ENCODE assay signal across 10 mouse cellular contexts in the genomic region with DNA sequence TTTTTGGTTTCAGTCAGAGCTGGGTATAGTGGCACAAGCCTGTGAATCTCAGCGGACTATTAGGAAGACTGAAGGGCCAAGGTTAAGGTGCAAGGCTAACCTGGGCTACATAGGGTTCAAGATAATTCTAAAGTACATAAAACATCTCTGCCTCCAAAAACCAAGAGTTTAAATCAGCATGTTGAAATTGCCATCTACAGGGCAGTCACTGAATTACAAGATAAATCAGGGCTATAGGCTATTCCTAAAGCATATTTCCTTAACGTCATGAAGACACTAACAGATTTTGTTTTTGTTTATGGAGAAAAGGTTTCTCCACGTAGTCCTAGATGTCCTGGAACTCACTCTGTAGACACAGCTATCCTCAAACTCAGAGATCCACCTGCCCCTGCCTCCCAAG. TPM values are rescaled to one million over a fixed set of nuclear protein-coding genes. Genes with fewer than 3 reads are reported as not detected.
DNase-seq lines count a peak whose midpoint lies in the region; ATAC-seq and TF ChIP-seq lines count a peak whose summit lies in the region.
"Had no signal": no experiment of that assay in that cellular context is flagged by ENCODE, and none has a peak within 500 bp of the region (broad histone marks: within the 10 kb centered on the region; RNA-seq: fewer than 3 reads in every experiment).

No protein-coding gene starts in this region.

- peak; percentile 62 for TF ChIP-seq CTCF in left cerebral cortex, adult 2 months (IDR thresholded peaks at IDR 0.05)
- TF ChIP-seq CTCF in Patski (IDR thresholded peaks at IDR 0.05), result peak; percentile 61

- H3K4me3 ChIP-seq in left cerebral cortex, adult 2 months, result no peak overlapping the region

- POLR2A ChIA-PET in Patski (lab: Charles Lee), result no interaction called here

- in situ Hi-C loops in Patski (cut with MboI; ENCODE audit: low pct_unique_long_range_greater_than_20kb), result loop anchor here (5.0 kb wide), 3 partner anchors 47 to 652 kb away; a partner anchor contains a TSS

- no peak overlapping the region for H3K27ac ChIP-seq in left cerebral cortex, adult 2 months
- H3K27ac ChIP-seq: heart, embryonic 15.5 days; limb, embryonic 13.5 days had no signal

- intact Hi-C loops in left cerebral cortex, adult 2 months (cut with DNase I), result no loop called here

- peak; percentile 48 for DNase-seq in cerebellum, adult 9-10 months
- no peak for DNase-seq in cerebellum, adult 11-12 months
- no peak for DNase-seq in left cerebral cortex, adult 2 months (ENCODE audit: extremely low spot score in 1 of 2, low spot score in 2 of 2)
- DNase-seq in left cerebral cortex, adult 9 months (ENCODE audit: low spot score in 2 of 2), result no peak
- no peak for DNase-seq in Patski (ENCODE audit: low read depth, low spot score)
- no peak for DNase-seq in urinary bladder, postnatal 25 days (ENCODE audit: low spot score)
- DNase-seq in adrenal gland, postnatal 10 days, result no peak

- no peak for ATAC-seq in Patski
- ATAC-seq in megakaryocyte progenitor cell, adult 5-6 weeks (replicated peaks; ENCODE audit: poor library complexity), result 0 out of 2 replicates have a peak, but pooled peaks have one; percentile 18

- CTCF ChIA-PET in Patski (lab: Charles Lee), result interaction anchor here (1.1 to 2.2 kb wide), 5 partner anchors 14 to 512 kb away, joined by 3 to 6 read pairs (median 4); no protein-coding TSS in a partner anchor

- H3K27me3 ChIP-seq in Patski, result no peaks in the 10 kb centered on the region
- H3K27me3 ChIP-seq: heart, embryonic 15.5 days; limb, embryonic 13.5 days had no signal

RNA-seq across cellular contexts. Expression of a gene that starts 29.3 kb away (rescaled TPM):
- total RNA-seq in left cerebral cortex, adult 2 months (2021), result 10 to 100 TPM; 91.3 to 96.5 TPM
- 90.8 TPM for polyA plus RNA-seq in Patski (2021)
- total RNA-seq in megakaryocyte progenitor cell, adult 5-6 weeks (2015), result 88.9 and 89.5 TPM in 2 replicates
- 64.2 and 68.4 TPM in 2 replicates for total RNA-seq in megakaryocyte progenitor cell, adult 5-6 weeks (2017)
- total RNA-seq in adrenal gland, postnatal 10 days (2021), result 10 to 100 TPM; 60.0 to 65.8 TPM

RNA-seq across cellular contexts. Expression of a gene that starts 47.0 kb away (rescaled TPM):
- 100 to 1,000 TPM; 141 to 154 TPM for total RNA-seq in left cerebral cortex, adult 2 months (2021)
- 49.1 TPM for polyA plus RNA-seq in Patski (2021)
- 97.4 and 97.8 TPM in 2 replicates for total RNA-seq in megakaryocyte progenitor cell, adult 5-6 weeks (2015)
- total RNA-seq in megakaryocyte progenitor cell, adult 5-6 weeks (2017), result 92.9 and 97.4 TPM in 2 replicates
- total RNA-seq in adrenal gland, postnatal 10 days (2021), result 10 to 100 TPM; 64.8 to 65.9 TPM
